Mouse (Mus musculus) adrenal gland, adult 2 months (tissue): ENCODE measurements around the gene Zfp212. TPM values are rescaled to one million over a fixed set of nuclear protein-coding genes. Genes with fewer than 3 reads are reported as not detected.
"Not testable (repeated sequence)": the region's sequence is repeated elsewhere in the genome, so short reads cannot be mapped to it uniquely, and the experiment has no call there.

Source experiments
- DNase-seq: peaks from one replicate; pipeline ENCODE4 v3.0.0; 2021
- polyA plus RNA-seq: library from polyadenylated mRNA; depleted of rRNA; stranded (reverse); fragments of >200 nt; gene quantifications from 2 replicates; pipeline ENCODE4 v1.2.3, GENCODE M21; 2012; rRNA removed
- total RNA-seq, 2 experiments: library from RNA; stranded (reverse); gene quantifications; 2 replicates each; pipeline ENCODE4 v1.2.3; 2021

Gene Zfp212
- total and polyA plus RNA-seq, 3 experiments, result 8.4 to 15.5 (median 13.4) TPM

DNA sequence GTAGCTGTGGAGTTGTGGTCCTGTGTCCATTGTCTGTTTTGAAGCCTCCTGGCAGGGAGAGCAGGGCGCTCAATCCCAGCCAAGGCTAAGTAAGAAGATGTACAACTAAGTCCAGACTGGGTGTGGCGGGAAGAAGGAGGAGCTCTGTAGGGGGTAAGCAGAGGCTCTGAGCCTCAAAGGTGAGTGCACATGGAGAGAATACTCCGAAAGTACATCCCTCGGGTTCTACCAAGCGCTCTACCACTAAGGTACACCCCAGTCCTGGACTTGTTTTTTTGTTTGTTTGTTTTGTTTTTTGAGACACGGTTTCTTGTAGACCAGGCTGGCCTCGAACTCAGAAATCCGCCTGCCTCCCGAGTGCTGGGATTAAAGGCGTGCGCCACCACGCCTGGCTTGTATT is 22.2 kb downstream of the Zfp212 start:
- DNase-seq, result no peak

- peak; percentile 89 for DNase-seq
Measured at GRCm38 (mm10) chr6:47943021-47943691, 22.9 kb downstream of the Zfp212 start.

GRCm38 (mm10) chr6:47943721-47944120 is 23.4 kb downstream of the Zfp212 start:
- no peak for DNase-seq

- DNase-seq, result no peak
Measured at GRCm38 (mm10) chr6:47947388-47947787, 27.1 kb downstream of the Zfp212 start.

DNA sequence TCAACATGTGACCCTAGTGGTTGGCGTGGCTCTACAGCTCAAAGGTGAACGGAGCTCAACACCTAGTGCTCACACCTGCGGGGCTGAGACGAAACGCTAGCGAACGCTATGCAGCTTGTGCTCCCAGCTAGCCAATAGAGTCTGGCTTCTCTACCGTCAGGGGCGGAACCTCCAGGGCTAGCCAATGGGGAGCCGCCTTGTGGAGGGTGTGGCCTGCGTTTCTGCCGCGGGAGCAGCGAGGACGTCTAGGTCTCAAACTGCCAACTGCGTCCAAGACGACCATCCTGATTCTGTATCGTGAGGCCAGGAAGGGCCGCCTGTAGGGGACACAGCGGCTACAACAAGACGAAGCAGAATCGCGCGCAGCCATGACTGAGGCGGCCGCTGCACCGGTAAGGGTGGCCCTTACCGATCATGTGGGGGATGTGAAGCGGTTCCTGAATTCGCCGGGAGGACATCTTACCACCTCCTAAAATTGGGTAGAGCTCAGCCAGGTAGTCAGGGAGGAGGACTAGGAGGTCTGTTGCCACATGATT is 33.0 kb downstream of the Zfp212 start, which contains the start of gene Zfp956:
Gene Zfp956 (plus strand): TSS at position 200 of the 536 bp plus-strand sequence.
- peak; percentile 97 for DNase-seq

GRCm38 (mm10) chr6:47954425-47954824 is 34.1 kb downstream of the Zfp212 start:
- no peak for DNase-seq

DNA sequence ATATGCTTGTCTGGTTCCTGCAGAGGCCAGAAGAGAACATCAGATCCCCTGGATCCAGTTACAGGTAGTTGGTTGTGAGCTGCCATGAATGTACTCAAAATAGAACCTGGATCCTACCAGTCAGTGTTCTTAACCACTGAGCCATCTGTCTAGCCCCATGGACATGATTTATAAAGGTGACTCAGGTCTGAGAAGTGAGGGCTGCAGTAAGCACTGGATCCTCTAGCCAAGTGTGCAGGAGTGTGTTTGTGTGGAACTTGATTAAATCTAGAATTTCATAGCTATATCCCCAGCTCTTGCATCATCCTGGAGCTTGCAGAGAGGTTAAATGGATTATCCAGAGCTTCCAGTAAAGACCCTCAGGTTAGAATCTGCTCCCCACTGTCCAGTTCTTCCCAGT is 37.5 kb downstream of the Zfp212 start:
- no peak for DNase-seq

- DNase-seq, result no peak
Measured at GRCm38 (mm10) chr6:47960685-47961421, 40.6 kb downstream of the Zfp212 start.

GRCm38 (mm10) chr6:47963051-47963450 is 42.8 kb downstream of the Zfp212 start:
- DNase-seq, result peak; percentile 73

DNA sequence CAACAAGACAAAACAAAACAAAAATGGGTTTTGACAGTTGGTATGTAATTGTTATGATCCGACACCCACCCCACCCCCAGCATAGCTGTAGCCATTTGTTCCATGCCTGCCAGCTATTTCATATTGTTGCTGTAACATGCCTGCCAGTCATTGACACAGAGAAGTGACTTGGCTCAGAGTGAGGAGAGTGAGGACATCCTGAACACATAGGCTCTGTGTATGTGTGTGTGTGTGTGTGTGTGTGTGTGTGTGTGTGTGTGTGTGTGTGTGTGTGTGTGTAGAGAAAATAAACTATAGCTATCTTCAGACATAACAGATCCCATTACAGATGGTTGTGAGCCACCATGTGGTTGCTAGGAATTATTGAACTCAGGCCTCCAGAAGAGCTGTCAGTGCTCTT is 47.9 kb downstream of the Zfp212 start:
- not testable (repeated sequence) for DNase-seq

- no peak for DNase-seq
Measured at GRCm38 (mm10) chr6:47974599-47974998, 54.3 kb downstream of the Zfp212 start.

DNA sequence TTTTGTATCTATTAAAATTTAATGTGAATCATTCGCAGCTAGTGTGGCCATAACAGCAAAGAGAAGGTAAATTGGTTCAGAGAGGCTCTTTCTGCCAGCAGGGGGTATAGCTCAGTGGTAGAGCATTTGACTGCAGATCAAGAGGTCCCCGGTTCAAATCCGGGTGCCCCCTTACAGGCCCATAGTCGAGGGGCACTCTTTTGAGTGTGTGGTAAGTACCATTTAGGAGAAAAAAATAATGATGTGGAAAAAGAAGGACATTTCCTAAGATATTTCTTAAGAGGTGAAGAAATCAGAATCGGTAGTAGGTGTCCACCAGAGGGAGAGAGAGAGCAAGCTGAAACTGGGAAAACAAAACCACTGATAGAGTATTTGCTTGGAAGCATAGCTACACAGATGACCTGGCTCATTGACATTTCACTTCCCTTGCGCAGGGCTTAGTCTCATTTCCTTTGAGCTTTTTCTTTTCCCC is 58.7 kb downstream of the Zfp212 start:
- DNase-seq, result peak; percentile 94

Other genes with a start within 250 kb of the Zfp212 start
- gene Pdia4, start 107.0 kb upstream of the Zfp212 start, total RNA-seq, result 100 to 1,000 TPM in 1 of 2 experiments, 10 to 100 TPM in 1; 93.2 to 114 TPM
- 7.9 and 8.7 TPM in 2 replicates for gene Pdia4, start 107.0 kb upstream of the Zfp212 start, polyA plus RNA-seq
- under 1 TPM; 0.78 to 0.93 TPM for gene Zfp786, start 89.6 kb upstream of the Zfp212 start, total RNA-seq
- gene Zfp786, start 89.6 kb upstream of the Zfp212 start, polyA plus RNA-seq, result 0.30 and 0.37 TPM in 2 replicates
- gene Zfp398, start 84.8 kb upstream of the Zfp212 start, total RNA-seq, result 10 to 100 TPM; 10.5 to 12.1 TPM
- gene Zfp398, start 84.8 kb upstream of the Zfp212 start, polyA plus RNA-seq, result 11.7 and 13.4 TPM in 2 replicates
- 1 to 10 TPM; 7.0 to 9.2 TPM for gene Zfp282, start 43.3 kb upstream of the Zfp212 start, total RNA-seq
- 6.9 and 7.1 TPM in 2 replicates for gene Zfp282, start 43.3 kb upstream of the Zfp212 start, polyA plus RNA-seq
- 1 to 10 TPM; 3.8 to 8.6 TPM for gene Zfp956, start 32.9 kb downstream of the Zfp212 start, total RNA-seq
- gene Zfp956, start 32.9 kb downstream of the Zfp212 start, polyA plus RNA-seq, result 10.4 and 11.6 TPM in 2 replicates
- 10 to 100 TPM; 20.1 to 24.3 TPM for gene Zfp777, start 128.4 kb downstream of the Zfp212 start, total RNA-seq
- gene Zfp777, start 128.4 kb downstream of the Zfp212 start, polyA plus RNA-seq, result 20.3 and 23.4 TPM in 2 replicates
- gene Zfp746, start 166.1 kb downstream of the Zfp212 start, total RNA-seq, result 10 to 100 TPM; 23.4 to 24.8 TPM
- gene Zfp746, start 166.1 kb downstream of the Zfp212 start, polyA plus RNA-seq, result 21.0 and 23.7 TPM in 2 replicates